Mouse (Mus musculus) MEL (cell line): Measurements from ENCODE around the gene Fkbp5.

Experiments
- CTCF ChIP-seq, 3 experiments: IDR thresholded peaks in 2 of 3; conservative IDR thresholded peaks in 1 of 3; 2 replicates each; pipeline ENCODE4 v1.5.1; 2011 to 2012; ENCODE audit warnings: low read length in 3 of 3, low read depth in 2 of 3, mild to moderate bottlenecking in 2 of 3, improper control_type of control experiment in 1 of 3, inconsistent platforms in 1 of 3, mixed read lengths in 1 of 3, moderate library complexity in 1 of 3; ENCODE audit not compliant: control insufficient read depth in 1 of 3, insufficient read depth in 1 of 3, poor library complexity in 1 of 3, severe bottlenecking in 1 of 3
- HCFC1 ChIP-seq: IDR thresholded peaks from 2 replicates; pipeline ENCODE4 v1.6.1; 2012; ENCODE audit warnings: low read depth, mild to moderate bottlenecking, inconsistent platforms, low read length, improper control_type of control experiment, moderate library complexity
- KAT2A ChIP-seq: conservative IDR thresholded peaks from 2 replicates; pipeline ENCODE4 v1.6.1; 2012; ENCODE audit warnings: low read depth, low read length, improper control_type of control experiment, inconsistent platforms
- MAFK ChIP-seq: IDR thresholded peaks from 2 replicates; pipeline ENCODE4 v1.6.1; 2011; ENCODE audit warnings: low read depth, mild to moderate bottlenecking, low read length, improper control_type of control experiment, borderline replicate concordance
- POLR2AphosphoS2 ChIP-seq: IDR thresholded peaks from 2 replicates; pipeline ENCODE4 v1.6.1; 2011; ENCODE audit warnings: low read length, improper control_type of control experiment
- RCOR1 ChIP-seq: IDR thresholded peaks from 2 replicates; pipeline ENCODE4 v1.6.1; 2012; ENCODE audit warnings: low read depth, mild to moderate bottlenecking, inconsistent platforms, low read length, improper control_type of control experiment
- SIN3A ChIP-seq: IDR thresholded peaks from 2 replicates; pipeline ENCODE4 v1.6.1; 2012; ENCODE audit warnings: low read length, improper control_type of control experiment, inconsistent platforms
- TBP ChIP-seq: IDR thresholded peaks from 2 replicates; pipeline ENCODE4 v1.8.0; 2011; ENCODE audit warnings: low read depth, low read length, improper control_type of control experiment
- UBTF ChIP-seq: IDR thresholded peaks from 2 replicates; pipeline ENCODE4 v1.6.1; 2012; ENCODE audit warnings: low read depth, mild to moderate bottlenecking, inconsistent platforms, low read length, improper control_type of control experiment, moderate library complexity, borderline replicate concordance; ENCODE audit not compliant: insufficient read depth
- ZC3H11A ChIP-seq: IDR thresholded peaks from 2 replicates; pipeline ENCODE4 v1.6.1; 2012; ENCODE audit warnings: low read depth, mild to moderate bottlenecking, inconsistent platforms, low read length, improper control_type of control experiment
- ZKSCAN1 ChIP-seq: IDR thresholded peaks from 2 replicates; pipeline ENCODE4 v1.6.1; 2012; ENCODE audit warnings: low read depth, mild to moderate bottlenecking, inconsistent platforms, low read length, improper control_type of control experiment, moderate library complexity

DNA sequence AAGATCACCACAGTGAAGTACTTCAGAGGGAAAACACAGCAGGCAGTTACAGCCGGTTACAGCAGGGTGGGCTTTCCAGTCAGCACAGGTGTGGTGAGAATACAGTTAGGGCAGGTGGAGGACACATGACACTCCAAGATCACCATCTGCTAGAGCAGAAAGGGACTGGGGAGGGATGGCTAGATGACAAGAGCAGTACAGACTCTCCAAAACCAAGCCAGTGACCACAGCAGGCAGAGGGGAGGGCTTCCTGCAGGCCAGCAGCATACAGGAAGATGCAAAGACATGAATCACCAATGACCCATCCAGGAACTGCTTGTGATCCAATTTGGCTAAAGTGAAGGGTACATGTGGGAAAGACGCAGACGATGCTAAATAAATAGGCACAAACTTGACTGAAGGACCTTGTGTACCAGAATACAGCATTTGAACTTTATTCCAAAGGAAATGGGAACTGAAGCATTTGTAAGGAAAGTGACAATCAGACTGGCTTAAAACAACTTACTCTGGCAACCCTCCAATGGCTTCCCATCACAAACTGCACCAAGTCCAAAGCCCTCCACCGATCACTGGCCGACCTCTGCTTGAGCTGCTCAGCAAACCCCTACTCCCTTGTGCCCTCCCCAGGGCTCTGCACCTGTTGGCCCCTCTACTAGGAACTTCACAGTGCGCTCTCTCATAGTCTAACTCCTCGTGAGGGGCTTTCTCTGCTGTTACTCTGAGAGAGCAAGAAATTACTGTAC, 53.5 kb downstream of the Fkbp5 start:
- no peak for TF ChIP-seq CTCF (IDR thresholded peaks at IDR 0.05 in 2 of 3, conservative IDR thresholded peaks at IDR 0.05 in 1 of 3; ENCODE audit: control insufficient read depth in 1 of 3, insufficient read depth in 1 of 3, low read depth in 2 of 3, low read length in 3 of 3, poor library complexity in 1 of 3, severe bottlenecking in 1 of 3)
- no peak for TF ChIP-seq KAT2A
- TF ChIP-seq POLR2AphosphoS2 = no peak
- no peak for TF ChIP-seq MAFK
- no peak for TF ChIP-seq ZC3H11A
- TF ChIP-seq SIN3A = no peak
- TF ChIP-seq UBTF = no peak
- no peak for TF ChIP-seq HCFC1
- TF ChIP-seq ZKSCAN1 = no peak
- TF ChIP-seq RCOR1 = no peak
- no peak for TF ChIP-seq TBP
